Mouse (Mus musculus) left cerebral cortex, postnatal 4 days (tissue): ENCODE measurements around the gene Vangl1. TPM values are rescaled to one million over a fixed set of nuclear protein-coding genes. Genes with fewer than 3 reads are reported as not detected.

Experiments
- DNase-seq: peaks from one replicate; pipeline ENCODE4 v3.0.0-alpha.2; 2022
- intact Hi-C: fragments of 180-260 bp; cut with DNase I; formaldehyde crosslinking; loops from one replicate; pipeline ENCODE4 v1.15.1; 2025
- total RNA-seq, 2 experiments: library from RNA; stranded (reverse); gene quantifications; 2 replicates each; pipeline ENCODE4 v1.2.3; 2021

The Vangl1 gene
- total RNA-seq, 2 experiments from 2014 or later: 10.4 to 12.8 TPM

DNA sequence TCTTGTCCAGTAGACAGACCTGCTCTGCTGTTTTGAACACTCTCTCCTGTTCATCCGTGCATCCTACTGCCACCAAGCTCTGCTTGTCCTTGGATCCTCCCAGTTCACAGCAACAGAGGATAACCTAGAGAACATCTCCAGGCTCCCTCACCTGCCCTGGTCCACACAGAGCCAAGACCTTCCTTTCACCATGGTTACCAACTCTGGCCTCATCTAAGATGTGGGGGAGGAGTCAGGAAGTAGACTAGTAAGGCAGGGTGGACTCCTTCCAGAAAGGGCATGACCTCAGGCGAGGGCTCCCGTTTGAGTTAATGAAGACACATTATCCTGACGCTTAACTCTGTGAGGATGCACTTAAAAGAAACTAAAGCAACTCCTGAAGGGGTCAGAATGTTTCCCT lies 4.5 kb downstream of the Vangl1 start:
- no peak for DNase-seq
- intact Hi-C loops: no loop called here

DNA sequence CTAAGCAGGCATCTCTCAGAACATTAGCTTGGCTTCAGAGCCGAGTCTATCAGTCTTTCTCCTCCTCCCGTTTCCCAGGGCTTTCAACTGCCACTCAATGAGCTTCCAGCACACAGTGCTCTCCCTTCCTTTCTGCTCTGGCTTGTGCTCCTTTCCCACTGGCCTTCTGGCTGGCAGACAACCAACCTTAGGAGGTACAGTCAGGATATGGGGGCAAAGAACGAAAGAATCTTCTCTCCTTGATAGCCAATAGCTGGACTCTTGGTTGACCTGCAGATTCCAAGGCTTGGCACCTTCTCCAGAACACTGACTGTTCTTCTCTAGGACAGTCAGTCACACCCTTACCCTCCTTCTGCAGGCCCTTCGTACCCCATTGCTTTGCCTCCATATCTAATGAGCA lies 5.3 kb downstream of the Vangl1 start:
- intact Hi-C loops: no loop called here
- DNase-seq: no peak

DNA sequence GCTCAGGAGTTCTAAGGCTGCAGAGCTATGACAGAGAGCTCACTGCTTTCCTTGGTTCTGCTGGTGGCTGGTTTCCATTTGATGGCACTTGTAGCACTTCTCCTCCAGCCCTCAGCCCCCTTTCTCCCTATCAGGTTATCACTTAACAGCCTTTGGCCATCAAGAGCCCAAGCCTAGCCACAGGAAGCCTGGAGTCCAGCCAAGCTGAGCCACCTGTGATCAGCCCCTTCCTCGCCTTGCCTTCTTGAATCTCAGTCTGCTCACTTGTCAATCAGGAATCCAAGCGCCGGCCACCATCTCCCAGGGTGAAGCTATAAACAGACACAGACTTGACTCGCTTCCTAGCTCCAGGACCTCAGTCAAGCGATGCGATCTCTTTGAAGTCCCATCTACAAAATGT lies 6.0 kb downstream of the Vangl1 start:
- intact Hi-C loops: no loop called here

DNA sequence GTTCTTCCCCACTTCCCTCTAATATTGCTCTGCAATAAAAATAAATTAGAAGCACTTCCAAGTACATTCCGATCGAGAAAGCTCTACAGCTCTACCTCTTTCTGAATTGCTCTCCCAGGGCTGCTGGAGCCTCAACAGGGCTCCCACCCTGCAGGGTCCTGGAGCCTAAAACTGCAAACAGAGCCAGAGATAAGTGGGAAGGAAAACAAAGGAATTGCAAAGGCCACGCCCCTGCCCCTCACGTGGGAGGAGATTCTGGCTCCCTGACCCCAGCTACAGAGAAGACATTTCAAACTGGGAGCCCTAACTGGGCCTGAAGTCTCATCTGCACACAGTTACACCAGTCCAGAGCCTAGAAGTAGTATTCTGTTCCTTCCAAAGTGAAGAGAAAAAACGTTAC lies 6.7 kb downstream of the Vangl1 start:
- no peak for DNase-seq
- intact Hi-C loops: no loop called here

More for the DNA sequence above, 6.0 kb downstream of the Vangl1 start:
- peak; percentile 45 for DNase-seq

DNA sequence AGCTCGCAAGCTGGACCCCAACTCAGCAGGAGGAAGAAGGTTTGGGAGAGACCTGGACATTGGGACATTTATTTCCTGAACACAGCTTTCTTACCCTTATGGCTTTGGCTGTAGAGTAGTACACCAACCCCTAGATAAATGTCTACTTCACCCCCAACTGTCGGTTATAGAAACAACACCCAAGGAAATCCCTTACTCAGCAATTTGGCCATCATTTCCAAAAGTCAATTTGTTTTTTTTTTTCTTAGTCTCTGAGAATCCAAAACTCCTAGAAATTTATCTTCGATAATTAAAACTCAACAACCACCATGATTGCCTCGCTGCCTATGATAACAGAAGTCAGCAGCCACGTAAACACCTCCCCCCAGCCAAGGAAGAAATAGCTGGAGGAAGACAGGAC lies 7.3 kb downstream of the Vangl1 start:
- intact Hi-C loops: no loop called here

DNA sequence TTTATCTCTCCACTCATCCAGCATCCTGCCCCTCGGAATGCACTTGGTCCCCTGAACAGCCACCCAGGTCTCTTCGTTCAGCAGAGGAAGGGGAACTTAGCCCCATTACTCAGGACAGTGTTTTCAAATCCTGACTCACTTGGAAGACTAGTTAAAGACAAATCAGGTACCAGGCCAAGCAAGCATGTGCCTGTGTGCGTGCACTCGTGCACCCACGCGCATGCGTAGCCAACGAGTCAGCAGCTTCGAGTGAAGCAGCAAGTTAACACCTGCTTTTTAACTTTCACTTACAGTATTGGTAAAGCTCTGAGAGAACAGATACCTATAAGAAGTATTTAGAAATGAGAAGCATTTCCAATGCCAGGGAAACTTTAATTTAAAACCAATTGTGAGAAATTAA lies 8.3 kb downstream of the Vangl1 start:
- no peak for DNase-seq
- intact Hi-C loops: no loop called here

More for the DNA sequence above, 7.3 kb downstream of the Vangl1 start:
- DNase-seq: no peak

DNA sequence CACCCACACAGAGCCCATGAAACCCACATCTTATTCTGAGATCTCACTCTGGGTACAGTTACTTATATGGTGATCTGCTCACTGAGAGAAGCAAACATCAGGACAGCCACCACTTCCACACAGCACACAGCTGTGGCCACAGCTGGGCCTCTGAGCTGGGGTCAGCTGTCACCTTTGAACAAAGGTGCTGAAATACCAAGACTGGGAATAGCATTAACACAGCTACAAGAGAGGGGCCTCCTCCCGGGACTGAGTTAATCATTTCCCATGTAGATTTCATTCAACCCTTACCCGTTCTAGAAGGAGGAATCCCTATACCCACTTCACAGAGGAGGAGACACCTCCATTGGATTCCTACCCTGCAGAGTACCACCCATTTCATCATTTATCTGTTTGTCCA lies 8.7 kb downstream of the Vangl1 start:
- DNase-seq: no peak
- intact Hi-C loops: no loop called here

DNA sequence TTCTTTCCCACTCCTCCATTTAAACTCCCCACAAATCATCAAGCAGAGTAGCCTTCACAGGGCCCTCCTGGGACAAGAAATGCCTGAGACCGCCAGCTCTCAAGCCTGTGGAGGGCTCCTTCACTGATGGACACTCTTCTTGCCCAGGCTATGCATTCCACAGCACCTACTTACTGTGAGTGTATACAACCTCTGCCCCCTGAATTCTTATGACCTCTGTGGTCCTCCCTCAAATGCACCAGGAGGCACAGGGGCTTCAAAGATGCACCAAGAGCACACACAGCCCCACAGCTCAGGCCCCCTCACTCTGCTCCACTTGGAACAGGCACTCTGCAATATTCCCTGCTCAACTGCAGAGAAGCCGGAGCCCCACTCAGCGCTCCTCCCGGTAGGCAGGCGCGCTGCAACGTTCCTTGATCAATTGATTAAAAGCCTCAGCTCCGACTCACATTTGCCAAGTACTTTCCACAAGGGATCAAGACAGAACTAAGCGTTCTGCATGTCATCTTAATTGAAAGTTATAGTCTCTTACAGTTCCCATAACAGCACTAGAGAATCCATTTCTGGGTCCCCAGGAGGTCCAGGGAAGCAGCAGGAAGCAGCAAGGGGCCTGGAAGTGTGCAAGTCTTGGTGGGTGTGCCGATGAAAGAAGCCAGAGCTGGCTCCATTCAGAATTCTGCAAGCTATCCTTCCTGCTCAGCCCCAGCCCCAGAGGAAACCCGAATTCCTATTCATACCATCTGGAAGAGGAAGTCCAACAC lies 10.0 kb downstream of the Vangl1 start:
- no peak for DNase-seq
- intact Hi-C loops: no loop called here

DNA sequence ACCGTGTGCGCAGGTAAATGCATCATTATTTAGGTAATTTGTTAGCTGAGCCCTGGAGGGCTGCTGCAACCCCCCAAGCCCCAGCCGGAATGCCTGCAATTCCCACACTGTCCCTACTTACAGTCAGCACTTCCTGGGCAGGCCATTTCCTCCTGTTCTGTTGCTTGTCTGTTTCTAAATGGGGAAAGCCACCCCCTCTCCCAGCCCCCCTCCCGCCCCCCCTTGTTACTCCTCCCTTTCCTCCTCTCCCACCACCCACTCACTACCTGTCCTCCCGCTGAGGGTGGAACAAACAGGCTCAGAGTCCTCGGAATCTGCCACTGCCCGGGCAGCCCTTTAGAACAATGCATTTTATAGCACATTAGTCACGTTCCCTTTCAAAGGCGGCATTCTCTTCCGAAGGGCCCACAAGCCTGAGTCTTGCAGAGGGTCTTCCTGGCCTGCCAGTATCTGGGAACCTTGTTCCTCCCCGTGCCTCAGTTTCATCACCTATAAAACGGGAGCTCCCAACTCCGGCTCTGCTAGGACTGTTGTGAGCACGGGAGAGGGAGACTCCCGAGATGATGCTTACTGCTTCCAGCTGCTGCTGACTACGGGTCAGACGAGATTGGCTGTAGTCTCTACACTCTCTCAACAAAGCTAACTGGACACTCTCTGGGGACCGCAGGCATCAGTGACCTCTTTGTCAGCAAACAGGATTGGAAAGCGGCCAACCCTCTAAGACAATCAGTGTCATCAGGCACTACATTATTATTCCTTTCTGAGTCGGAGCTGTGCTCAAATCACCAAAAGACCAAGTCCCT lies 10.8 kb downstream of the Vangl1 start:
- DNase-seq: no peak
- intact Hi-C loops: no loop called here

DNA sequence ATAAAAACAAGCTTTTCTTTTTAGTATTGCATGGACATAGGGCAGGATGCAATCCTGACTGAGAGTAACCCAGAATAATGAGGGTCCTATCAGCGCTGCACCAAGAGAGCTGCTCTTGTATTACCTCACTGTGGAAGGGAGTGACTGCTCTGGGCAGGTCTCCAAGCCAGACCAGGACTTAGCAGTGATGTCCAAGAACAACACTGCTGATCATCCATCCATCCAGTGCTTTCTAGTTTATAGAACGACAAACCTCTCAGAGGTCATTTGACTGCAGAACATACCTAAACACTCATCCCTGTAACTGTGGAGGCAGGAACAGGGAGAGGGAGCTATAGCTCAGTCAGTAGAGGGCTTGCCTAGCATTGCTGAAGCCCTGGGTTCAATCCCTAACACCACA lies 11.9 kb downstream of the Vangl1 start:
- intact Hi-C loops: no loop called here
- DNase-seq: no peak

DNA sequence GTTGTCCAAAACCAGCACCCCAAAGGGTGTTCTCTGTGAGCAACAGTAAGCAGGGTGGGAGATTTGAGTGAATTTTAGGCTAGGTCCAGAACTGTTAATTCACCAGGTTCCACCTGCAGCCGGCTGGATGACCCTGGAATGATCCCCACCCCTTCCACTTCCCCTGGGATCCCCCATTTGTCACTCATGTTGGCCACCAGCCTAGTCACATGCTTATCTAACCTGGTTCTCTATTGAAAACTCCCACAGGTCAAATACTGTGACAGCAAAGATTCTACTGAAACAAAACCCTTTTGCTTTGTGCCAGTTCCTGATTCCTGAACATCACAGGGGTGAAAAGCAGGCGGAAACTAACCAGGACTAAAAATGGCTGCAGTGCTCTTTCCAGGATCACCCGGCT lies 12.9 kb downstream of the Vangl1 start:
- intact Hi-C loops: no loop called here
- DNase-seq: no peak

DNA sequence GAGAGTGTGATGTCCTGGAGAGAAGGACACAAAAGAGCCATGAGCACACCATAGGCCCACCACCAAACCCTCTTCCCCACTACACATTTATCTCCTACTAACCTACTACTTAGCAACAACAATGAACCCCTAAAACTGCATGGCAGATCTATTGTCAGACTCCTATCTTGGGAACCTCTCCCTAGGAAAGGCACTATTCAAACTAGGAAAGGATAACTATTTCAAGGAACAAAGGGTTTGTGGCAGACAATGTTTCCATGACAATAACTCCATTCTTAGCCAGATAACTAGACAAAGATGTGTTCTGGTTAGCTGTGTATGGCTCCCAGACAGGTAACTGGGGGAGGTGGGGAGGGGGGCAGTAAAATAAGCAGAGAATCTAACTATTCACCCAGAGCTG lies 13.9 kb downstream of the Vangl1 start:
- intact Hi-C loops: no loop called here
- DNase-seq: no peak

DNA sequence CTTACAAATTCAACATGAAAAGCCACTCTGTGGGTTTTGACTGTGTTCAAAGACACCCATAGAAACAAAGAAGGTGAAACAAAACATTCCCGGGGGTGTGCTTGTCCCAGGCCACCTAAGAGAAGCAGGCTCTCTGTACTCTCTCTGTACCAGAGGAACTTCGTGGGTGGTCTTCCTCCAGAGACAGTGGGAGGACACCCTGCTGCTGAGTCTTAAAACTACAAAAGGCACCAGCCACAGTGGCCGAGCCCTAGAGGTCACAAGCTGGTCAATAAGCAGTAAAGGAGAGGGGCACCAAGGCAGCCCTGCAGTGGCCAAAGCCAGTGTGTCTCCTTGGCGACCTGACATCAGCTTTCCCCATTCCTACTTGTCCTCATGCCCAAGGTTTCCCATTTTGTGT lies 14.5 kb downstream of the Vangl1 start:
- DNase-seq: no peak
- intact Hi-C loops: no loop called here

DNA sequence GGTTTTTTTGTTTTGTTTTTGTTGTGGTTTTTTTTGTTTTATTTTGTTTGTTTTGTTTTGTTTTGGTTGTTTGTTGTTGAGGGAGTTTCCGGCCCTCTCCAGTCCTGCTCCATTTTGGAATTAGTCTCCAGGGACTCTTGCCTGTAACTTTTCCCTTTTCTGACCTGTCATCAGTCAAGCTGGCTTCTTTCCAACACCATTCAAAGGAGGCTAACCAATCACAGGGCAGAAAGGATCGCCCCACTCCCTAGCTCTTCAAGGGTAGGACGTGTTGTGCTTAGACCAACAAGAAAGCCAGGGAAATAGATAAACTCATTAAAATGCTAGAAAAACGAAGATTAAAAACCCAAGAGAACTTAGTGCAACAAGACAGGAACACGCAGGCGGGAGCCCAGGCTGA lies 15.5 kb downstream of the Vangl1 start:
- DNase-seq: no peak
- intact Hi-C loops: no loop called here

DNA sequence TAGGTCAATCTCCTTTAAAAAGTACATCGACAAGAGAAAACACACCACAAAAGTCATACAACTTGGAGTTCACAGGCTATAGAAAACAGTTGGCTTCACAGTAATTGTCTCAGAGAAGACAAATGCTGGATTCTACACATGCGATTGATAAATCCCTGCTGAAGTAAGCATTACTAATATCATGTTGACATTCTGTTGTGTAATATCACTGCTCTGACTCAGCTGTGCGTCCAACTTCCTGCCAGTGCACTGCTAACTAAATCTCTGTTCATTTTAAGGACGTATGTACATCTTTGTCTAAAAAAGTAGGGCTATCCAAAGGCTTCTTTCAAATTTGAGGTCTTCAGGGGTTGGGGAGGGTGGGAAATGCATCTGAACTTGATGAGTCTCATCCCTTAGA lies 17.1 kb downstream of the Vangl1 start:
- intact Hi-C loops: no loop called here
- DNase-seq: no peak

DNA sequence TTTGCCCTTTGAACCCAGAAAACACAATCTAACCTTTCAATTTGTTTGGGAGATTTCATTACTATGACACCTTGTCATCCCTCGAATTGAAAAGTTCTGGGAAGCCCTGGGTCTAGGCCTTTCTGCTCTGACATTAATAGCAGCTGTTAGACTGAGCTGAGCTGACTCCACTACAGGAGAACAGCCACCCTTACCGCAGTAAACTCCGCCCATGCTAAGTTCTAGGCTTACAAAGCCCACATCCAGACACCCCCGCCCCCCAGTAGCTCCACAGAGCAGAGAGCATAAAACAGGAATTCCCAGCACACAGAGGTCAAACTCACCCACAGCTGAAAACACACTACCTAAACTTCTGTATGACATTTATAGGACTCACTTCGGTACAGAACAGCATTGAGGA lies 19.8 kb downstream of the Vangl1 start:
- intact Hi-C loops: no loop called here
- DNase-seq: no peak

DNA sequence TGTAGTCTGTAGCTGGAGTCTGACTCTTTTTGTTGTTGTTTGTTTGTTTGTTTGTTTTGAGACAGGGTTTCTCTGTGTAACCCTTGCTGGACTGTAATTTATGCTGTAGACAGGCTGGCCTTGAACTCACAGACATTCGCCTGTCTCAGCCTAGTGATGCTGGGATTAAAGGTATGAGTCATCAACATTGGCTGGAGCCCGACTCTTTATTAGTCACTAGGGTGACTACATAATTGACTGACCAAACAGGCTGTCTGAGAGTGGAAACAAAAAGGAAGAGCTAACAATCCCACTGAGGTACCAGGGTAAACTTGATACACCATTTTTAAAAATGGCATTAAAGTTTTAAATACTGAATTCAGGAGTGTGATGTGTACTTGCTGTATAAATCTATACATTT lies 21.9 kb downstream of the Vangl1 start:
- no peak for DNase-seq
- intact Hi-C loops: no loop called here

DNA sequence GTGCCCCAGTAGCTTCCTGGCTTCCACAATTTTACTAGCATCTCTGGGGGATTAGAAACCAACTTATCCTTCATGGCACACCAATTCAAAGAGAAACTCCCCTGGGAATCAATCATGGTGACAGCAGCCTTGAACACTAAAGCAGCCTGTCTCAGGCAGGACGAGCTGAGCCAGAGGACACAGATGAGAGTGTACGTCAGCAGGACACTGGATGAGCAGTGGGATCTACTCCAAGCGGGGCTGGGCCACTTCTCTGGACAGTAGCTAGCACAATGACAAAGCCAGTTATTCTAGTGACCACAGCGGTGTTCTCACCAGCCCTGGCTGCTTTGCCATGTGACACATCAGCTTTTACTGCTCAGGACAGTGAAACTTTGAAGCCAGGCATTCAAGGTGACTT lies 23.3 kb downstream of the Vangl1 start:
- DNase-seq: no peak

DNA sequence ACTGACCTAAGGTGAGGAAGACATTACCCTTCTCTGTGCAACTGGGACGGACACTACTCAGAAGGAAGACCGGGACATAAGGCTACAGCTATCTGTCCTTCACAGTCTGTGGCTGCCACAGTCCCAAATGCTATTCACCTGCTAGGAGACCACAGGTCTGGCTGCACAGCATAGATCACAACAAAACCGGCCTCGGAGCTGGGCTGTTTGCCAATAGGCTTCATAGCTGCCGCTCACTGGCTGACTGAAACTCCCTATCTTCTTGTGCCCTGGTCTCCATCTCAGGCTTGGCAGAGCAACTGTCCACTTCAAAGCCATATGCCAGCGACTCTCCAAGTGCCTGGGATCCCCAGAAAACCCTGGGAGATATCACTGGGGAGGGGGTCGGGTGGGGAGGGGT lies 23.7 kb downstream of the Vangl1 start:
- intact Hi-C loops: no loop called here
- DNase-seq: peak; percentile 68

More for the DNA sequence above, 23.3 kb downstream of the Vangl1 start:
- intact Hi-C loops: no loop called here

DNA sequence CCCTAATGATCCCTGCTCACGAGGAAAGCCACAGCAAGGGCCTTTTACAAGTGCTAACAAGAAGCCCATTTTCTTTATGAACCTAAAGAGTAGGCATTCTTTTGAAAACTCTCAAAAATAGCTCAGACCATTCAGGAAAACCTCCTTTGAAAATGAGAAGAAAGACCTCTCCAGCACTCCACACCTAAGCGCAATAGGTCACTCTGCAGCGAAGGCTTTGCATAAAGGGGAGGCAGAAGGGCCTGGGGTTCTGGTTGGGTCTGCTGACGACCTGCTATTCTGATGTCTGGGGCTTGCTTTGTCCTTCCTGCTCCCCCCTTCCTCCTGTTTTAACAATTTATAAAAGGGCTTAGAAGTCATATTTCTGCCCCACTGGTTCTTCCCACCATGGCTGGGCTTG lies 24.6 kb downstream of the Vangl1 start:
- intact Hi-C loops: no loop called here
- DNase-seq: no peak

DNA sequence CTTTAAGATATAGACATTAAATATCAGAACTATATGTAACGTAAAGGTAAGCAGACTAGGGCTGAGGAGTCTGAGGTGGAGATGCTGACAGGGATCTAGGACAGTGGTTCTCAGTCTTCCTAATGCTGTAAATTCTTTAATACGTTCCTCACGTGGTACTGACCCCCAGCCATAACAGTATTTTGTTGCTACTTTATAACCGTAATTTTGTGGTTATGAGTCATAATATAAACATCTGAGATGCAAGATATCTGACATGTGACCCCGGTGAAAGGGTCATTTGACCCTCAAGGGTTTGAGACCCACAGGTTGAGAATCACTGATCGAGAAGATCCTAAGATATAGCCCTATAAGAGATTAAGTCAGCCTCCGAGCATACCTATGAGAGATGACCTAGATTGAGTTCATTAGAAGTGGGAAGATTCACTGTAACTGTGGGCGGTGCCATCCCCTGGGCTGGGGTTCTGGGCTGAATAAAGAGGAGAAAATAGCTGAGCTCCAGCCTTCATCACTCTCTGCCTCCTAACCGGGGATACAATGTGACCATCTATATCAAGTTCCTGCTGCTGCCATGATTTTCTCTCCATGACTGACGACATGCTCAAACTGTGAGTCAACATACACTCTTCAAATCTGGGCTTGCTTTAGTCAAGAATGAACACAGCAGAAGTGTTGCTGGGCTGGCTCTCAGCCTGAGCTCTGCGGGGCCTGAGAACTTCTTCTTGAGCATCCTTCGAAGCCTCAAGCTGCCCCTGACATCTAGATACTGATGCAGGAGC lies 26.5 kb downstream of the Vangl1 start:
- no peak for DNase-seq
- intact Hi-C loops: no loop called here

DNA sequence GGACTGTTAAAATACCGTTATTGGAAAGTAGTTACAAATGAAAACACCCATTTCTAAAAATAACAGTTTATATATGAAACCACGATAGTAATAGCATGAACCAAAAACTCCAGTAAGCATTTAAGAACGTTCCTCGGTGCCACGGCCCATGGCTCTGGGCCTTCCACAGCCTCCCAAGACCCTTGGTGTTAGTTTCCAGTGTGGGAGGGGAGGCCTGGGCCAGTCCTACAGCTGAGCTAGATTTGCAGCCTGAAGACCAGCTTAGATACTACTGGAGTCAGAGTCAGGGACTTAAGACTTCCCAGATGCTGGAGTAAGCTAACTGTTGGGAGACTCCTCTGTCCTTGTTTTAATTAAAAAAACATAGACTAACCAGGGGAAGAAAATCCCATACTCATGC lies 28.4 kb downstream of the Vangl1 start:
- DNase-seq: no peak
- intact Hi-C loops: no loop called here
